Mouse (Mus musculus) gastrocnemius, adult 8-10 months (tissue): ENCODE measurements around the gene Copz1. TPM values are rescaled to one million over a fixed set of nuclear protein-coding genes. Genes with fewer than 3 reads are reported as not detected.

ENCODE experiments used
- DNase-seq, 2 experiments: peaks; one replicate each; pipeline ENCODE4 v3.0.0; 2022; ENCODE audit warnings: low spot score in 2 of 2
- total RNA-seq, 4 experiments: library from RNA; stranded (reverse); gene quantifications; 2 replicates each; pipeline ENCODE4 v1.2.4; 2022

Copz1 gene
- total RNA-seq, 4 experiments from 2014 or later, result 34.7 to 39.4 (median 35.6) TPM

DNA sequence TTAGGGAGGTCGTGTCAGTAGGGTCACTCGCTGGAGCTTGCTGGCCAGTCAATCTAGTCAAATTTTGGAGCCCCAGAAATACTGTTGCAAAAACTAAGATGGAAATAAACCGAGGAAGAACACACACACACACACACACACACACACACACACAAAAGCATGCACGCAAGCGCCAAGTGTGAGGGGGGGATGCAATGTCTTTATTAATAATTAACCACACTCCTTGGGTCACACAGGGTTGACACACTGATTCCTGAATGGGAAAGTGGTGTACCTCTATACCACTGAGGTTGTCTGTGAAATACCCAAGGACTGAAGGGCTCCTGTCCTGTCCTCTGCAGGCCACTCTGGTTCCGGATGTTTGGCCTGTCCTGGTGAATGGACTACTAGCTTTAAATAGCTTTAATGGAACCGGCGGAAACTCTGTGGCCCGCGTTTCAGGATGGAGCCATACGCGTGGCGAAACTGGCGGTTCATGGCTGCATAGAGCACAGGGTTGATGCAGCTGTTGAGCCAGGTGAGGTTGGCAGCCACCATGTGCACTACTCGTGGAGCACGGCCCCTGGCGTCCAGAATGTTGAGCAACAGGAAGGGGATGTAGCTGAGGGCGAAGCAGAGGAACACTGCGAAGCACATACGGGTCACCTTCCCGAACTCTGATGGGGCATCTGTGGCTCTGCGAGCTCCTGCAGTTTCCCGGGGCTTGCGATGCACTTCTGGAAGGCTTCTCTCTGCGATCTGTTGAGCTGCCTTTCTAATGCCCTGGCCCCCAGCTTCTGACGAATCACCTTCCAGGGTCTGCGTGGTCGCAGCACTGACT lies 35.8 kb downstream of the Copz1 start:
- no peak for DNase-seq

DNA sequence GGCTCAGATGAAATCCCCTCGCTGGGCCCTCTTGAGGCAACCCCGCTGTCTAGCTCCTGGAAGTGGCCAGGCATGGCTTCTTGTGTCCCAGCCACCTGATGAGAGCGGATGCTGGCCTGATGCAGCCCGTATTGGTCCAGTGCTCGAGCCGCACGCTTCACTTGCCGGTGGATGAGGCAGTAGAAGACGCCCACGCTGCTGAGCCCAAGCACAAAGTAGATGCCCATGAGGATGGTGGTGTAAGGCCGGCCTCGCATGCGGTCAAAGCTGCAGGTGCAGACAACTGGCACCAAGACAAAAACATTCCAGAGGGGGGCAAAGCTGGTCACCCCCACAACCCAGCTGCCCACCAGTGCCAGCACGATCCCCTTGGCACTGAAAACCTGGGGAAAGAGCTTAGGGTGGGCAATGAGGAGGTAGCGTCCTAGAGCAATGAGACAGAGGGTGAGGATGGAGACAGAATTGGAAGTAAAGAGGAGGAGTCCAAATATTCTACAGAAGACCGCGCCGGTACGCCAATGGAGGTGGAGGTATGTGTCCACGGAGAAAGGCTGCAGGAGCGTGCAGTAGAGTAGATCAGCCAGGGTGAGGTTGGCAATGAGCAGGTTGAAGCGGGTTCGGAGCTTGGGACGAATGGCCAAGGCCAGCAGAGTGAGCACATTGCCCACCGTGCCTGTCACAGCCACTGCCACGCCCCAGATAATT lies 36.5 kb downstream of the Copz1 start:
- DNase-seq, result no peak

DNA sequence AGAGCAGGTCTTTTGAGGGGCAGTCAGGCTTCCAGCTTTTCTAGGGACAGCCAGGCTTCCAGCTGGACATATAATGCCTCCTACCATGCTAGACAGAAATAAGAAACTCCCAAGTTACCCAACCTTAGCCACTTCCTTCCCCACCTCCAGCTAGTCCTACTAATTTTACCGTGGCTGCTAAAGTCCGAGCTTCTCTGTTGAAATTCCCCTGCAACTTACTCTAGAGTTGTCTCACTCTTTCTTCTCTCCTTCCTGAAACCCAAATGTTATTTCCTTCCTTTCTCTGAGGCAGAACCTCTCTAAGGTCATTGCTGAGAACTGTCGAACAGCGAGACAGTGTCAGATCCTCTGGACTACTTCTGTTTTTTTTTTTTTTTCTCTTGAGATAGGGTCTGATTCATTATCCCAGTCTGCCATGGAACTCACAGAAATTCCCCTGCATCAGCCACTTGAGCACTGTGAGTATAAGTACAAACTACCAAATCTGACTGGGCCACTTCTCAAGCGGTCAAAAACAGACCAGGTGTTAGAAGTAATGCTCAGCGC lies 37.9 kb downstream of the Copz1 start, which contains the start of gene Gpr84:
Gene Gpr84, minus strand, starts transcription at position 248 of the 546 bp plus-strand sequence.
- DNase-seq, result no peak

DNA sequence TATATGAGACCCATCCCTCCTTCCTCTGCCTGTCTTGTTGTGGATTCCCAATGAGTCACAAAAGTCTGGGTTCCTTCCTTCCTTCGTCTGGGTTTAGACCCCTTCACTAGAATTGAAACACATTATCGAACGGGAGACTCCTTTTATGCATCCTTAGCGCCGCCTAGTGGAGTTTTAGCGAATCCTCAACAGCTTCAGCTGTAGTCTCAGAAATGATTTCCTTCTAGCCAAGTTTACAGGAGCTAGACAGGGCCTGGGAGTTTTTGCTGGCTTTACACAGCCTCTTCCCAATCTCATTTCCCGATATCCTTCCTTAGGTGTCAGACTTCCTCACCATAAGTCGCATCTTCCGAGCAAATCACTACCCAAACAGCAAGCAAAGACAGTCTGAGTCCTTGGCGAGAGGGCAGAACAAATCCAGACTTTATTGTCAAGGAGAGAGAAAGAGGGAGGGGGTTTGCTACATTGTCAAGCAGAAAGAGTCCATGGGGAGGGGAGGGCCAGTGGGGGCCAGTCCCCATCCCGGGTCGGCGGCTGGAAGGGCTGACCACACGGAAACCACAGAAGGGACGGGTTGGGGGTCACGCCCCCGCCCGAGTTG lies 41.1 kb downstream of the Copz1 start:
- no peak for DNase-seq

DNA sequence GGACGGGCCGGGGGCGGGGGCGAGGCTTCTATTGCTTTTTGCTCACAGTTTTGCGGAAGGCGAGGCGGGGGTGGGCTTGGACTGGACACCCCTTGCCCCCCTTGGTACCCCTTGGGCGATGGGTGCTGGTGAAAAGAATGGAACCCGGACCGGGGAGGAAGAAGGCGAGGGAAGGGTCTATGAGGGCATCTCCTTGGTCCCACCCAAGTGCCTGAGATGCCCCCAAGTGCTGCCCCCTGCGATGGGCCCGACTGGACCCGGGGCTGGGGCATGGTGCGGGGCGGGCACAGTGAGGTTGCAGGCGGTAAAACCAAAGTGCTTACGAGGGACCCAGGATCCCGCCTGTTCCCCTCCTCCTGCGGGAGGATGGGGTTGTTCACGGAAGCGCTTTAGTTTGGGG lies 41.7 kb downstream of the Copz1 start:
- DNase-seq, result no peak

DNA sequence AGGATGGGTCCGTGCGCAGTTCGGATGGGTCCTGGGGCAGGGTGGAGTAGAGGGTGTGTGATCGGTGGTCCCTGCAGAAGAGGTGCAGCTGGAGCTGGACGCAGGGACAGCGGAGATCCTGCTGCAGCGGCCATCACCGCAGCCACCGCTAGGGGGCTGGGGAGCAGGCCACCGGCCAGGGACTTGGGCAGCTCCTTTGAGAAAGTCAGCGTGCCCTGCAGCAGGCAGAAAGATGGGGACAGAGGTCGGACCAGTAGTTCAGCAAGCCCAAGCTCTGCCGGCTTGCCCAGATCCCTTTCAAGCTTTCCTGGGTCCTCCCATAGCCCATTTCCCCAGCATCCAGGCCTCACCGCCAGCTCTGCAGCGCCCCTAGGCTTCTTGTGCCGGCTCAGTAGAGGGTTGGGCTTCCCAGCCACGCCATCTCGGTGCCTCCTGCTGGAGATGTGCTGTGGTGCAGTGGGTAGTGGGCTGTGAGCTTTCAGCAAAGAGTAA lies 42.5 kb downstream of the Copz1 start:
- peak; percentile 66 to 68 for DNase-seq

DNA sequence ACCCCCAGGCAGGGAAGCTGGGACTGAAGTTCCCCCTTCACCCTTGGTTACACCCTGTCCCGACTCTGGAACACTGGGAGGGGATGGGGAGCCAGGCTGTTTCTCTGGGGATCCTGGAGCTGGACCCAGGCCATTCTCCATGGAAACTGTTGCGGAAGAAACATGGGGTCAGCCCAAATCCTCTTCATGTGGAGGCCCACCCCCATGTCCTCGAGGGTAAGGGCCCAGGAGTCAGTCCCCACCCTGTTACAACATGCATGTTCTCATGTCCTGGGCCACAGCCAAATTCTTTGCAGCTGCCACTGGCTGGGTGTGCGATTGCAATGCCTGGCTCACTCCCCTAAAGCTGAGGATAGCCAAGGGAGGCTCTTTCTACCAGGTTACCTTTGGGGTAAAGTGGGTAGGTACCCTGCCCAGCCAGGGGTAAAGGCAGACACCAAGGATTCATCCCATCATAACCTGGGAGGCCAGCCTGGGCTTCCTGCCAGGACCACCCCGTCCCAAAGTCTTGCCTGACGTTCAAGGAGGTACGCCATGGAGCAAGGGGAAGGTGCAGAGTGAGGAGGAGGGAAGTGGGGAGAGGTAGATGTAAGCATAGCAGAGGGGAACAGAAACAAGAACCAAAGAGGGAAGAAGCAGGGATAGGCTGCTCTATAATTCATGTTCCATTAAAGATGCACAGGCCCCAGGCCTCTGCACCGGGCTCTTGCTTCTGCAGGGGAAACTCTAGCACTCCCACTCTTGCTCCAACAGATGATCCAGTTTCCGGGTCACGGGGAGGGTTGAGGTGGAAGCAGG lies 43.7 kb downstream of the Copz1 start:
- DNase-seq, result peak; percentile 80 to 83

DNA sequence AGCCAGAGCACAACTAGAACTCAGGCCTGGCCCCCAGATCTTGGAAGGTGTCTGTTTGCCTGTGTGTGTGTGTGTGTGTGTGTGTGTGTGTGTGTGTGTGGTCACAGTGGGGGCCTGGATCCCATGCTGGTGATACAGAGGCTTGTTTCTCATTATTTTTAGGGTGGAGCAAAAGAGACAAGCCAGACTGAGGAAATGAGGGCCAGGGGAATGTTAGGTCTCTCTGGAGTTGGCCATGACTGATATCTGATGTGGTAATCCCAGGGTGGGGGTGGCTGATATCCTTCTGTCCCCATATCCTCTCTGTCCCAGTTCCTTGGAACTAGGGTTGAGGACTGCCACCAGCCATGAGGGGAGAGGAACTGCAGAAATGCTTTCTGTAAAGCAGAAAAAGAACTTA lies 44.6 kb downstream of the Copz1 start:
- DNase-seq, result no peak

DNA sequence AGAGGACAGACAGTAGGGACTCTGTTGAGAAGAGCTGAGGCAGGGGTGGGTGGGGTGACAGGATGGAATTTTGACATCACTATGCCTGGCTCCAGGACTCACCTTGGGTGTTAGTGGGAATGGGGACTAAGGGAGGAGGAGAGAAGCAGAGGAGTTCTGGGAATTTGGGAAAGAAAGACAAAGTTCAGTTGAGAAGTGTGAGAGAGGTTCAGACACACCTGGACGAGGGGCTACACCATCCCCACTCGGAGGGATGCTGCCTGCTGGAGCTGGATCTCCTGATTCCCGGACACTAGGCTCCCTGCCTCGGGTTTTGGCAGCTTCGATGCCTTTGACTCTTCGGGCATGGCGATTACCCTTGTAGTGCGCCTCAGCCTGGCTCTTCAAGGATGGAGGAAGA lies 45.2 kb downstream of the Copz1 start:
- DNase-seq, result no peak

DNA sequence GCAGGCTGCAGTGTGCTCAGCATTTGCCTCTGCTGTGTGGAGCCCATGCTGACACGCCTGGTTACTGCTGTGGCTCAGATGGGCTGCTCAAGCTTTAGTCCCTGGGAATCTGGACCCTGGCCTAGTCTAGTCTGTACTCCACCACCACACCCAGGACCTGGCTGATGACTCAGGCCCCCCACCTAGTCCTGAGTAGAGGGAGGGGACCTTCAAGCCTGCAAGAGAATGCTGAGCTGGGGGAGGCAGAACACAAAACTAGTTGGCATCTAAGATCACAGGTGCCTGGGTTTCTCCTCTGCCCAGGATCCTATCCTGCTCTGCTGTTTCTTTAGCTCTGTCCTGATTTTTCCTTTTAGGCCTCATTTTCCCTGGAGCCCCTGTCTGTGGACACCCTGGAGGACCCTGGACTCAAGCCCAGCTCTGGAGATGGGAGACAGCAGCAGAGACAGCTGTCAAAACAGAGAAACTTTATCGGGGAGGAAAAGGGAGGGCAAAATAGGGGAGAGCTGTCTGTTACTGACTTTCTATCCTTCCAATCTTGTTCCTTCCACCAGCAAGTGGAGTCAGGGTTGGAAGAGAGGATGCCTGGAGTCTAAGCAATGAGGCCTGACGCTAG lies 45.8 kb downstream of the Copz1 start:
- DNase-seq, result no peak

DNA sequence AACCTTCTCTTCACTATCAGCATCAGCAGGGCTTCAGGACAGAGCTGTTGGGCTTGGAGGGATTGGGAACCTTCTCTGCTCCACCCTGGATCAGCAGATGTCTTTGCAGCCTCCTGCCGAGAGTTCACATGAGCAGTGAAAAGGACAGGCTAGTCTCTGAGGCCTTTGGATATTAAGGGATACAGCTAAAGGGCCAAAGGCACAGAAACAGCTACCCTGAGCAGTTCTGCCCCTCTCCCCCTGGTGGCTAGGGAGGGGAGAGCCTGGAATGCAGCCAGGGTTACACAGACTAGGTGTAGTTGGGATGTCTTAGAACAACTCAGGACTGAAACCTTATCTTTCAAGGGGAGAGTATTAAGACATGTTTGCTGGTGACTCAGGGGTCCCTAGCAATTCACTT lies 48.6 kb downstream of the Copz1 start:
- no peak for DNase-seq

DNA sequence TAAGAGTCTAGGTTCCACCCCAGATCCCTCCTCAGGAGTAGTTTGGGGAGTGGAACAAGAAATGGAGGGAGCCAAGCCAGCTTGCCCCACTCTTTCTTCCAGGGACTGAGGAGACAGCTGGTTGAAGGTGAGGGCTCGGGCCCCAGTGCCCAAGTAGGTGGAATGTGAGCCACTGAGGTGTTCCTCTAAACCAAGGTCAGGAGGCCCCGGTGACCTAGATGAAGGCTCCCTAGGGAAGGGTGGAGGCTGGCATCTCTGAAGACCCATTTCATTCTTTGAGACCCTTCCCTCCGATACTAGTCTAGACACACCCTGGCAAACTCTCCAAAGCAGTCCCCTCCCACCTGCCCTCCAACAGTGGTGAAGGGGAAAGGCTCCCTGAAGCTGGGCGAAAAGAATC lies 49.9 kb downstream of the Copz1 start:
- no peak for DNase-seq

DNA sequence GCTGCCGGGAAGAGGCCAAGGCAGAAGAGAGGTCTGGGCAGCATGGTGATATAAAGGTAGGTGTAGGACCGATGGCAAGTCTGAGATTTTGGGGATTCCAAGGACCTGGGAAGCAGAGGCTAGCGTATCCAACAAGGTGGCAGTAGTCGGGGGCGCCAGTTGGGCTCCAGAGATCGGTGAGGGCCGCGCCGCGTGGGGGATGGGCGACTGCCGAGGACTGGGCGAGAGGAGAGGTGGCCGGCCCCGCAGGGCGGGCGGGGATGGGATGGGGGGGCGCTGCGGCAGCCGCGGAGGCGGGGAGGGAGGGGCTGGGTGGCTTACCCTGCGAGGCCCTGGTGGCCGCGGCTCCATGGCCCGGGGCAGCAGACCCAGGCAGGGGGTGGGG lies 50.5 kb downstream of the Copz1 start:
- no peak for DNase-seq

DNA sequence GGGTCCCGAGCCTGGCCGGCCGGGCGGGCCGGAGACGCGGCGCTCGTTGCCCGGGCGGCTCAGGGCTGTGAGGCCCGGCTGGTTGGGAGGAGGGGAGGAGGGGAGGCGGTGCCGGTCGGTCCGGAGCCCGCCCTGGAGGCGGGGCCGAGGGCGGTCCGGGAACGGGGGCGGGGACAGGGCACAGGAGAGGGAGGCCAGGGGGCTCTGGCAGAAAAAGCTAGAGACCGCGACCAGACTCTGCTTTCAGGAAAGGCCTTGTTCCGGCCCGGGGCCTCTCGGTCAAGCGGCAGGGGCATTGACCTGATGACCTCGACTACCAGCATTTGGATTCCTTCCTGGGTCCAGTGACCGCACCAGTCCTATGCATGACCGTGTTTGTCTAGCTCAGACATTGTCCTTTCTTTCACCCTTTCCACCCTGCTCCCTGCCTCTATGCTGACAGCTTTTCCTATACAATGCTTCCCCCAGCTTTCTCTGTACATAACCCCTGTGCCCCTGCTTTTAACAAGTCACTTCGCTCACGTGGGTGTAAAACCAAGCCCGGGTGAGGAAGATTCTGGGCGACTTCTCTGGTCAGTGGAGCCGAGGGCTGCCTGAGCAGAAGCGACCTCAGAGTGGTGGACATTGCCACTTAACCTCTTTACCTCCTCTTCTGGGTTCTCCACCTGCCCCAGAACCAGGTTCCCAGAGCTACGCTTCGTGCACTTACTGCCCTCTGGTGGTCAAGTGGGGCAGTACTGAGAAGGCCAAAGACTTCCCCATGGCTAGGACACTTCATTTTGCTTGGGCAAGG lies 51.1 kb downstream of the Copz1 start:
- peak; percentile 77 to 78 for DNase-seq

DNA sequence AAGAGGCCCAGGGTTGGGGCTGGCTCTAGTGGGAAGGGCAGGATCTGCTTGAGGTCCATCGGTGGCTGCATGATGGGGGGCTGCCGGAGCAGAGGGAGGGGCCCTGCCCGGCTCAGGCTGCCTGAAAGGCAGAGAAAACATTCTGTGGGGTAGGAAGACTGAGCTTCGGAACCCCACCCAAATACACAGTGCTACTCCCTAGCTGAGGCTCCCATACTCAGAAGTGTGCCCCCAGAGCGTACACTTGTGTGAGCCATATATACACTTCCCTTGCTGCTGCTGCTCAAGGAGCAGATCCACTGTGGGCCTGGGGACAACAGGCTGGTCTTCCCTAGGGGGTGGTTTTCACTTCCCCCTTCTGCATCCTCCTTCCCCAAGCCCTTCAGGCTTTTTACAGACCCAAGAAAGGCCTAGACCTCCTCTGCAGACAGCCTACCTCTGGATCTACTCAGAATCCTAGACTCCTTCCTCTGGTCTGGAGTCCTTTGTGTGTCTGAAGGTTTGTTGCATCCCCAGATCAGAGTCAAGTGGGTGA lies 60.6 kb downstream of the Copz1 start:
- no peak for DNase-seq

DNA sequence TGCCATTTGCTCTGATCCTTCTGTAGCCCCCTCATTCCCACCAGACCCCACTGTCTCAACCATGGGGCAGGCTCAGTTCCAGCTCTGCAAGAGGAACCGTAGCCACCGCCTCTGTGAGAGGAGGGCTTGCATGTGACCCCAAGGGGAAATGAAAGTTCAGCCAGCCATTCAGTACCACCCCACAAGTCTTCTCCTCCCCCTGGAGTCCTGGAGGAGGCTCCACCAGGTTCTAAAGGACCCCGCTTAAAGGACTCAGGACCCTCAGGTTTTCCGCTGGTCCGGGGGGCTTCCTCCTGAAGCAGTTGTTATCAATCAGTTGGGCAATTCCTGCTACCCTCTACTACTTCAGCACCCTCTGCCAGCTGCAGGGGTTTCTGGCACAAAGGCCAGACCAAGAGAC lies 61.2 kb downstream of the Copz1 start:
- DNase-seq, result no peak

DNA sequence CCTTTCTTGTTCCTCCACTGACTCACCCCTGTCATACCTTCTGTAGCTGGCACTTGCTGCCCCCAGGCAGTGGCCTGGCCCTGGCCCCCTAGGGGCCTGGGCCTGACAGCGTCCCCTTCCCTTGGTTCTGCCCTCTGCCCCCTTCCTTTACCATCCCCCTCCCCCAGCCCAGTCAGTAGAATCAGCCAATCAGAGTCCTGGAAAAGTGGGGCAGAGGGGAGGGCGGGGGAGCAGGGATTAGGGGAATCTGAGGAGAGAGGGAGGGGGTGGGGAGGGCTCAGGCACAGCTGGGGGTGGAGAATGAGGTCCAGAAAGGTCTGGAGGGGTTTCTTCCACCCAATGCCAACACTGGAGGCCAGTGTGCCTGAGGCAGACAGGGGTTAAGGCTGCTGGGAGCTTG lies 61.7 kb downstream of the Copz1 start:
- no peak for DNase-seq

DNA sequence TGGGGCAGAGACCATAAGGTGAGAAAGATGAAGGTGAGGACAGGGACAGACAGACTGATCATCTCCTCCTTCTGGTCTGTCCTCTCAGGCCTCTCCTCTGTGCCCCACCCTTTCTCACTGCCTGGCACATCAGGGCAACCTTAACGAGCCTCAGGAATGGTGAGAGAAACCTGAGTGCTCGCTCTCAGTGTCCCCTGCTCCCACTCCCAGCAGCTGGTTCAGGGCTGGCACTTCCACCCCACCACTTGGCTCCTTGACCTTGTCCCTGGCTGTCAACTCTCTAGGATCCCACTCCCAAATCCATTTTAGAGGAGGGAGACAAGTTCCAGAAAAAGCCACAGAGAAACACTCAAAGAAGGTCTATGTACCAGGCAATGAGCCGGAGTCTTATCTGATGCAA lies 62.5 kb downstream of the Copz1 start:
- DNase-seq, result no peak

DNA sequence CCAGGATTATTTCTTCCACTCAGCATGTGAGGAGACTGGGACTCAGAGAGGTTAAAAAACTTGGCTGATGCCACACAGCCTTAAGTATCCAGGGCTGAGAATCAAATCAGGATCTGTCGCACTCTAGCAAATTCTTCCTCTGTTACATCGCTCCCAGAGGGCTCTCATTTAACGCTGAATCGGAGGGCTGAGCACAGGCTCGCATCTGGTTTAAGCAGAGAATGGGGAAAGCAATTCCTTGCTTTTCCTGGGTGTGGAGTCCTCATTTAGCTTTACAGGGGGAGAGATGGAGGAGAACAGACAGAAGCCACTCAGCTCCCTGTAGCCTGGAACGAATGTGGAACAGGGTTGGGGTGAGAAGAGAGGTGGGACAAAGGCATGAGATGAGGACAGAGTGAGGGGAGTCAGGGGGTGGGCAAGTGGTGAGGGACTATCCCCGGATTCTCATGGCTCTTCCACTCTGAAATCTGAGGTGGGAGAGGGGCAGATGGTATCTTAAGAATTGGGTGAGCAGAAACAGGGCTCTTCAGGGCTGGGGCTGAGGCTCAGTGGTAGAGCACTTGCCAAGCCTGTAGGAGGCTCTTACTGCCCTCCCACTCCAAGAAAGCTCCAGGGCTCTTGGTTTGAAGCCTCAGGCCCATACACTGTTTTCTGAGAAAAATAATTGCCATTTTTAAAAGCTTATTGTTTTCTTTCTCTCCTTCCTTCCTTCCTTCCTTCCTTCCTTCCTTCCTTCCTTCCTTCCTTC lies 63.1 kb downstream of the Copz1 start:
- no peak for DNase-seq
